Mouse (Mus musculus): Measurements from ENCODE around the gene D030056L22Rik. TPM values are rescaled to one million over a fixed set of nuclear protein-coding genes. Genes with fewer than 3 reads are reported as not detected.
A peak's percentile ranks its signal among the peaks of the same experiment; 100 is the strongest.

Gene D030056L22Rik
- polyA plus RNA-seq, 1 experiment, result 19.9 TPM

- Histone ChIP-seq H3K36me3 (ENCODE audit: control insufficient read depth, insufficient read depth) (no peaks in the 10 kb centered on the region), H3K27me3 (ENCODE audit: control insufficient read depth, insufficient read depth, insufficient read length) (no peaks in the 10 kb centered on the region), H3K4me3 (ENCODE audit: insufficient read depth, poor library complexity, severe bottlenecking) (no peak overlapping the region), H3K79me3 (ENCODE audit: low read depth) (peaks cover 57% of the 10 kb centered on the region), H3ac (ENCODE audit: control insufficient read depth, insufficient read length, low read depth) (no peak overlapping the region), H3K79me2 (ENCODE audit: control insufficient read depth, insufficient read depth) (peaks cover 67% of the 10 kb centered on the region)
- no peak for TF ChIP-seq MYOG (IDR thresholded peaks at IDR 0.05; ENCODE audit: control insufficient read depth, extremely low read depth, insufficient read length)
- no peak for TF ChIP-seq MYOD1 (IDR thresholded peaks at IDR 0.05; ENCODE audit: control insufficient read depth, insufficient read length, low read depth)
- no peak for TF ChIP-seq FOSL1 (IDR thresholded peaks at IDR 0.05; ENCODE audit: insufficient read depth, low read length, poor library complexity, severe bottlenecking)
- no peak for TF ChIP-seq CTCF (IDR thresholded peaks at IDR 0.05; ENCODE audit: control insufficient read depth, insufficient read depth, insufficient read length)
- TF ChIP-seq USF1 (IDR thresholded peaks at IDR 0.05; ENCODE audit: low read depth), result no peak
- no peak for TF ChIP-seq CEBPB (IDR thresholded peaks at IDR 0.05; ENCODE audit: low read depth)
- no peak for TF ChIP-seq MAX (IDR thresholded peaks at IDR 0.05)
Measured at GRCm38 (mm10) chr19:18672498-18672897, 40.5 kb upstream of the D030056L22Rik start.

GRCm38 (mm10) chr19:18673116-18673515 is 39.9 kb upstream of the D030056L22Rik start:
- H3K79me2 ChIP-seq (ENCODE audit: control insufficient read depth, insufficient read depth), result peaks cover 73% of the 10 kb centered on the region
- no peak overlapping the region for H3K4me3 ChIP-seq (ENCODE audit: insufficient read depth, poor library complexity, severe bottlenecking)
- no peaks in the 10 kb centered on the region for H3K27me3 ChIP-seq (ENCODE audit: control insufficient read depth, insufficient read depth, insufficient read length)
- H3ac ChIP-seq (ENCODE audit: control insufficient read depth, insufficient read length, low read depth), result no peak overlapping the region
- no peak for TF ChIP-seq MYOG (IDR thresholded peaks at IDR 0.05; ENCODE audit: control insufficient read depth, extremely low read depth, insufficient read length)
- no peak for TF ChIP-seq USF1 (IDR thresholded peaks at IDR 0.05; ENCODE audit: low read depth)
- no peak for TF ChIP-seq MYOD1 (IDR thresholded peaks at IDR 0.05; ENCODE audit: control insufficient read depth, insufficient read length, low read depth)
- no peak for TF ChIP-seq CEBPB (IDR thresholded peaks at IDR 0.05; ENCODE audit: low read depth)
- TF ChIP-seq CTCF (IDR thresholded peaks at IDR 0.05; ENCODE audit: control insufficient read depth, insufficient read depth, insufficient read length), result no peak
- TF ChIP-seq MAX (IDR thresholded peaks at IDR 0.05), result no peak
- no peak for TF ChIP-seq FOSL1 (IDR thresholded peaks at IDR 0.05; ENCODE audit: insufficient read depth, low read length, poor library complexity, severe bottlenecking)
- H3K79me3 ChIP-seq (ENCODE audit: low read depth), result peaks cover 57% of the 10 kb centered on the region
- H3K36me3 ChIP-seq (ENCODE audit: control insufficient read depth, insufficient read depth), result no peaks in the 10 kb centered on the region

- no peak overlapping the region for H3K4me3 ChIP-seq (ENCODE audit: insufficient read depth, poor library complexity, severe bottlenecking)
- H3K27me3 ChIP-seq (ENCODE audit: control insufficient read depth, insufficient read depth, insufficient read length), result no peaks in the 10 kb centered on the region
- H3ac ChIP-seq (ENCODE audit: control insufficient read depth, insufficient read length, low read depth), result no peak overlapping the region
- H3K36me3 ChIP-seq (ENCODE audit: control insufficient read depth, insufficient read depth), result peaks cover 25% of the 10 kb centered on the region
- TF ChIP-seq MYOD1 (IDR thresholded peaks at IDR 0.05; ENCODE audit: control insufficient read depth, insufficient read length, low read depth) (no peak), CTCF (IDR thresholded peaks at IDR 0.05; ENCODE audit: control insufficient read depth, insufficient read depth, insufficient read length) (no peak), MAX (IDR thresholded peaks at IDR 0.05) (no peak), MYOG (IDR thresholded peaks at IDR 0.05; ENCODE audit: control insufficient read depth, extremely low read depth, insufficient read length) (no peak), CEBPB (IDR thresholded peaks at IDR 0.05; ENCODE audit: low read depth) (no peak)
- peaks cover 11% of the 10 kb centered on the region for H3K79me2 ChIP-seq (ENCODE audit: control insufficient read depth, insufficient read depth)
- peaks cover 8% of the 10 kb centered on the region for H3K79me3 ChIP-seq (ENCODE audit: low read depth)
Measured at GRCm38 (mm10) chr19:18682142-18682541, 30.9 kb upstream of the D030056L22Rik start.

DNA sequence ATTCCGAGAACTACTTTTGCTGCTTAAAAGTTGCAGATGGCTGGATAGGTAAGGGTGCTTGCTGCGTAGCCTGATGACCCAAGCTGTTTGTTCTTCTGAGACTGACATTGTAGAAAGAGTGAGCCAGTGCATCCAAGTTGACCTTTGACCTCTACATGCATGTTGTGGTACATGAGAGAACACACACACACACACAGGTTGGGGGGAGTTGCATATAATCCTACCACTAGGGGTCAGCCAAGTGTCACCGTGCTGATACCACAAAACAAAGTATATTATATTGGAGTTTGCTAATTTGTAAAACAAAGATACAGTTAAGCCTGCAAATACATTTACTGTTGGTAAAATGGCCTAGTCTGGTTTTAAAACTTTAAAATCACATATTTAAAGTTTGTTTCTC is 25.4 kb upstream of the D030056L22Rik start:
- peaks cover 11% of the 10 kb centered on the region for H3K36me3 ChIP-seq (ENCODE audit: control insufficient read depth, insufficient read depth)
- H3K79me3 ChIP-seq (ENCODE audit: low read depth), result peaks cover 1% of the 10 kb centered on the region

DNA sequence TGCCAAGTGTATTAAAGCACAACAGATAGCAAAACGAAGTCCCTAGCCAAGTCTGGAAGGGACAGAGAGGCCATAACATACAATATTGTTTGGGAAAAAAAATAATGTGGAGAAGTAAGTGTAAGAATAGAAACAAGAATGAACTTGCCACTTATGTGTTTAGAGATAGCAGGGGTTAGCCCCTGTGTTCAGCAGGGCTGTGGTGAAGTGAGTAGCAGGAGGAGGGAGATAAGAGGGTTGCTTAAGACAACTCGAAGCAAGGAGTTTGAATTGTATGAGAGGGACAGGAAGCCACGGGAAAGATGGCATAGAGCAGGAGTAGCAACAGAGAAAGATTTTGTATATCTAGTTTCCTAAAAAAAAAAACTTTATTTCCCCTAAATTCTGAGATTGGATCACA is 20.8 kb upstream of the D030056L22Rik start:
- Histone ChIP-seq H3K4me3 (ENCODE audit: insufficient read depth, poor library complexity, severe bottlenecking) (no peak overlapping the region), H3K36me3 (ENCODE audit: control insufficient read depth, insufficient read depth) (peaks cover 34% of the 10 kb centered on the region), H3K79me3 (ENCODE audit: low read depth) (no peaks in the 10 kb centered on the region), H3K27me3 (ENCODE audit: control insufficient read depth, insufficient read depth, insufficient read length) (no peaks in the 10 kb centered on the region), H3ac (ENCODE audit: control insufficient read depth, insufficient read length, low read depth) (no peak overlapping the region), H3K79me2 (ENCODE audit: control insufficient read depth, insufficient read depth) (peaks cover 8% of the 10 kb centered on the region)
- no peak for TF ChIP-seq MYOG (IDR thresholded peaks at IDR 0.05; ENCODE audit: control insufficient read depth, extremely low read depth, insufficient read length)

More for the DNA sequence above, 25.4 kb upstream of the D030056L22Rik start:
- peaks cover 8% of the 10 kb centered on the region for H3K79me2 ChIP-seq (ENCODE audit: control insufficient read depth, insufficient read depth)
- no peak overlapping the region for H3K4me3 ChIP-seq (ENCODE audit: insufficient read depth, poor library complexity, severe bottlenecking)
- TF ChIP-seq USF1 (IDR thresholded peaks at IDR 0.05; ENCODE audit: low read depth) (no peak), CTCF (IDR thresholded peaks at IDR 0.05; ENCODE audit: control insufficient read depth, insufficient read depth, insufficient read length) (peak; percentile 52)
- no peak overlapping the region for H3ac ChIP-seq (ENCODE audit: control insufficient read depth, insufficient read length, low read depth)
- no peaks in the 10 kb centered on the region for H3K27me3 ChIP-seq (ENCODE audit: control insufficient read depth, insufficient read depth, insufficient read length)

DNA sequence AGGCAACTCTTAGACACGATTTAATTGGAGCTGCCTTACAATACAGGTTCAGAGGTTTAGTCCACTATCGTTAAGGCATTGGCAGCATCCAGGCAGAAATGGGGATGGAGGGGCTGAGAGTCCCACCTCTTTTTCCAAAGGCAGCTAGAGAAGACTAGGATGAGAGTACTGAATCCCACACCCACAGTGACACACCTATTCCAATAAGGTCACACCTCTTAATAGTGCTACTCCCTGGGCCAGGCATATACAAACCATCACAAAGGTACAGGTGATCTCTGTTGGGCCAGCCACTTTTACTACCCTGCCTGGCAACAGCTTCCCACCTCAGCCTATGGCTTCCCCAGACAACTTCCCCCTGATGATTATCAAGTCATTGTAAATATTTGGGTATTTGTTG is 20.2 kb upstream of the D030056L22Rik start:
- TF ChIP-seq USF1 (IDR thresholded peaks at IDR 0.05; ENCODE audit: low read depth), result no peak
- TF ChIP-seq FOSL1 (IDR thresholded peaks at IDR 0.05; ENCODE audit: insufficient read depth, low read length, poor library complexity, severe bottlenecking), result no peak
- no peak for TF ChIP-seq MAX (IDR thresholded peaks at IDR 0.05)
- TF ChIP-seq MYOG (IDR thresholded peaks at IDR 0.05; ENCODE audit: control insufficient read depth, extremely low read depth, insufficient read length), result no peak
- no peak for TF ChIP-seq CTCF (IDR thresholded peaks at IDR 0.05; ENCODE audit: control insufficient read depth, insufficient read depth, insufficient read length)
- no peak overlapping the region for H3ac ChIP-seq (ENCODE audit: control insufficient read depth, insufficient read length, low read depth)
- H3K27me3 ChIP-seq (ENCODE audit: control insufficient read depth, insufficient read depth, insufficient read length), result no peaks in the 10 kb centered on the region
- H3K36me3 ChIP-seq (ENCODE audit: control insufficient read depth, insufficient read depth), result peaks cover 34% of the 10 kb centered on the region
- H3K79me3 ChIP-seq (ENCODE audit: low read depth), result no peaks in the 10 kb centered on the region
- H3K79me2 ChIP-seq (ENCODE audit: control insufficient read depth, insufficient read depth), result peaks cover 8% of the 10 kb centered on the region
- H3K4me3 ChIP-seq (ENCODE audit: insufficient read depth, poor library complexity, severe bottlenecking), result no peak overlapping the region

All from C2C12 (cell line).